Mouse (Mus musculus): ENCODE measurements around the gene Dhodh.

The Dhodh gene

GRCm38 (mm10) chr8:109585652-109586051 lies 22.8 kb downstream of the Dhodh start:
- no peak for DNase-seq (ENCODE audit: low spot score)

GRCm38 (mm10) chr8:109584830-109585229 lies 23.6 kb downstream of the Dhodh start:
- DNase-seq (ENCODE audit: low spot score): no peak

DNA sequence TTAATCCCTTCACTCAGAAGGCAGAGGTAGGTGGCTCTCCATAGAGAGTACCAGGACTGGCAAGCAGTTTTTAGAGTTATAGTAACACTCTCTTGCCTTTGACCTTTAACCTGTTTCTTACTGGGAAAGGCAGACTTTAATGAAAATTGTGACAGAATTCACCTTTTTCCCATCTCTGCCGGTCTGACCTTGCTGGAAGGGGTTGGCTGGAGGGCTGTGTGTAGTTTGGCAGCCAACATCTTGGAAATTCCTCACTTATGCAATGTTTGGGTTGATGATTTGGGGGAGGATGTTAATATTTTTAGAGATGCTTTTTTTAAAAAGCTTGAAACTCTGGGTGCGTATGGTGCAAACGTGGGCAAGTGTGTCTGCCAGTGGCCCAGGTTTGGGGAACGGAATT lies 24.2 kb downstream of the Dhodh start:
- DNase-seq (ENCODE audit: low spot score): no peak

DNA sequence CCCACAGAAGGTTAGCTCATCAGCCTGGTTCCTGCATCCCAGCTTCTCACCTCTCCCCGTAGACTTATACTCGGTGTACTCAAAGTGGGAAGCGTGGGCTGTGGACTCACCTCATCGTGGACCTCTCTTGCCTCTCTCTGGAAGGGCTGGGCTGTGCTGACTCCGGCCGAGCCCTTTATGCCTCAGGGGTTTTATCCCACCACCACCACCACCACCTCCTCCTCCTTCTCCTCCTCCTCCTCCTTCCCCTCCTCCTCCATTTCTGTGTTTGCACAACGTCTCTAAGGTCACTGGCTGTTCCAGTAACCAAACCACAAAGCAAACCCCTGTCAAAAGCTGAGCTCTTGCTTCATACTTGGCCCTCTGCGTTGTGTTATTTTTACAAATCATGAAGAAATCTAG lies 29.6 kb downstream of the Dhodh start, which contains the start of gene Hp:
TSS of gene Hp (minus strand) at position 273 of the 402 bp plus-strand sequence.
- no peak for DNase-seq (ENCODE audit: low spot score)

GRCm38 (mm10) chr8:109576311-109576710 lies 32.2 kb downstream of the Dhodh start:
- no peak for DNase-seq (ENCODE audit: low spot score)

DNA sequence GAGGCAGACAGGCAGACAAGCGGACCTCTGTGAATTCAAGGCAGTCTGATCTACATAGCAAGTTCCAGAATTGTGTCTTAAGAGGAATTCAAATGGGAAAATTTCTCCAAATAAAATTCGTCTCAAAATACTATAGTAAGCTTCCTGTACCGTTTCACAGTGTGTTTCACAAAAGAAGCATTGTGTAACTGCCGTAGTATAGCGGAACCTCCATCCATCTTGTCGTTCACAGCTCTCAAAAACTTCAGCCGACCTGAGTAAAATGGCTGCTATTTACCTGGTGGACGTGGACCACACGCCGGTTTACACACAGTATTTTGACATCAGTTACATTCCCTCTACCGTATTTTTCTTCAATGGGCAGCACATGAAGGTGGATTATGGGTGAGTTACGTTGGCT lies 37.3 kb downstream of the Dhodh start:
- no peak for DNase-seq (ENCODE audit: low spot score)

GRCm38 (mm10) chr8:109565498-109566333 lies 42.8 kb downstream of the Dhodh start, which contains the start of the genes Dhx38 and Txnl4b:
Dhx38 (minus strand) TSS chr8:109565861.
Txnl4b (plus strand) TSS chr8:109565892.
- peak; percentile 100 for DNase-seq (ENCODE audit: low spot score)

GRCm38 (mm10) chr8:109564766-109565165 lies 43.7 kb downstream of the Dhodh start:
- DNase-seq (ENCODE audit: low spot score): no peak

DNA sequence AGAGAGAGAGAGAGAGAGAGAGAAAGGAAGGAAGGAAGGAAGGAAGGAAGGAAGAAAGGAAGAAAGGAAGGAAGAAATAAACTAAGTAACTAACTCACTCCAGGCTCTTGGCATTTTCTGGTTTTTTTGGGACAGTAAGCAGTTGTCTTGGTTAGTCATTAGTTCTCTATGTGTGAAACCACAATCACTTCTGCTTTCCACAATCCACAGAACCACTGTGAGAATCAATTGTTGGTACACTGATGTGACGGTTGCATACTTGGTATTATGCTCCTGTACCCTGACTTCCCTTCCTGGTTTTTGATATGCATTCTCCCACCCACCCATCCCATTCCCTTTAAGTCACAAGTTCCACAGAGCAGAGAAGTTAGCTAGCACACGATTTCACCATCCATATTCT lies 44.6 kb downstream of the Dhodh start:
- DNase-seq (ENCODE audit: low spot score): no peak

- peak; percentile 47 for DNase-seq (ENCODE audit: low spot score)
These were observed 56.8 kb downstream of the Dhodh start for GRCm38 (mm10) chr8:109551663-109552062.

DNA sequence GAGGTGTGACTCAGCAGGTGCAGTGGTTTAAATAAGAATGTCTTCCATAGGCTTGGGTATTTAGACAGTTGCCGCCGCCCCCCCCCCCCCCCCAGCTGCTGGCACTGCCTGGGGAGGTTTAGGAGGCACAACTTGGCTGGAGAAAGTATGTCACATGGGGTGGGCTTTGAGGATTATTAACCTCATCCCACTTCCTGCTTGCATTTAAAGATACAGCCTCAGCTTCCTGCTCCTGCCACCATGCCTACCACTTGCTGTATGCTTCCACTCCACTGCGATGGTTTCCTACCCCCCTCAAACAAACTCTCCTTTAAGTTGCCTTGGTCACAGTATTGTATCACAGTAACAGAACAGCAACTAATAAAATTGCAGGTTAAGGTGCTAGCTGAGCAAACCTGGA lies 64.4 kb downstream of the Dhodh start:
- DNase-seq (ENCODE audit: low spot score): no peak

DNA sequence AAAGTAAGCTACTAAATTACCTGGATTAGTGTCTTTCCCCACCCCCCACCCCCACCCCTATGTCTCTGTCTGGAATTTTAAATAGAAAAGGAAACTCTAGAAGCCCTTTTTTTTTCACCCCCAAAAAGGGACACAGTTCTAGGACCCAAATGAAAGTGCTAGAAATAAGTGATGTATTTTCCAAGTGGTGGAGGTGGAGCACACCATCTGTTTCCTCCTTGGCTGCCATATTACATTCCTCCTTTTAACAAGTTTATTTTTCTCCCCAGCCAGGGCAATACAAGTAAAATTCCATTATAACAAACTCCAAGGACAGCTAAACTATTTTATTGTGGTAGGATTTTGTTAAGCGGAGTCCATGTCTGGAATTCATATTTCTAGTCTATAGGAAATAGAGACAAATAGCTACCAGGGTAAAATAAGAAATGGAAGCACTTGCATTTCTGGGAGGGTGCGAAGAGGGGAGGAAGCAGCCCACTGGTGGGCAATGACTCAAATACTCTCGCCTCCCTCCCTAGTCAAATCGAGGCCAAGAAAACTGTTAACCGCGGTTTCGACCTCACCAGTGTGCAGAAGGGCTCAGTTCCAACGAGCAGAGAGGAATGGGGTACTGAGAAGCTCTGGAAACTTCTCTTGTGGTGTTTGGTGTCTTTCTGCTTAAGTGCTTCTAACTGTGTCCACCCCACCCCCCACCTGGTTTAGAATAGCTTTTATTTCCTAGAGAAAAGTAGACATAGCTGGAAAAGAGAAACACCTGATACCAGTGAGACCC lies 65.5 kb downstream of the Dhodh start:
- DNase-seq (ENCODE audit: low spot score): no peak

GRCm38 (mm10) chr8:109542165-109542564 lies 66.3 kb downstream of the Dhodh start:
- DNase-seq (ENCODE audit: low spot score): no peak

Measured in embryo, embryonic 10 days (tissue).